Mouse (Mus musculus) Muller cell, postnatal 12 days (primary cell): ENCODE results near the gene Mex3a.
A peak's percentile ranks its signal among the peaks of the same experiment; 100 is the strongest.

ENCODE experiments used
- DNase-seq: peaks from one replicate; pipeline ENCODE4 v3.0.0-alpha.2; 2015; ENCODE audit errors: inconsistent ontology term

Gene Mex3a

DNA sequence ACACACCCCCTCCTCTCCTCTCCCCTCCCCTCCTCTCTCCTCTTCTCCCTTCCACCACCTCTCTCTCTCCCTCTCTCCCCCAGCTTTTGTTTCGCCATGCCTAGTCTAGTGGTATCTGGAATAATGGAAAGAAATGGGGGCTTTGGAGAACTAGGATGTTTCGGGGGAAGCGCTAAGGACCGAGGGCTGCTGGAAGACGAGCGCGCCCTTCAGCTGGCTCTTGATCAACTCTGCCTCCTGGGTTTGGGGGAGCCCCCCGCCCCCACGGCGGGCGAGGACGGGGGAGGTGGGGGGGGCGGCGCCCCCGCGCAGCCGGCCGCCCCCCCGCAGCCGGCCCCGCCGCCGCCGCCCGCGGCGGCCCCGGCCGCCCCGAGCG, at the start of gene Mex3a:
Gene Mex3a, plus strand, starts transcription at position 97 of the 376 bp plus-strand sequence.
- DNase-seq = no peak

DNA sequence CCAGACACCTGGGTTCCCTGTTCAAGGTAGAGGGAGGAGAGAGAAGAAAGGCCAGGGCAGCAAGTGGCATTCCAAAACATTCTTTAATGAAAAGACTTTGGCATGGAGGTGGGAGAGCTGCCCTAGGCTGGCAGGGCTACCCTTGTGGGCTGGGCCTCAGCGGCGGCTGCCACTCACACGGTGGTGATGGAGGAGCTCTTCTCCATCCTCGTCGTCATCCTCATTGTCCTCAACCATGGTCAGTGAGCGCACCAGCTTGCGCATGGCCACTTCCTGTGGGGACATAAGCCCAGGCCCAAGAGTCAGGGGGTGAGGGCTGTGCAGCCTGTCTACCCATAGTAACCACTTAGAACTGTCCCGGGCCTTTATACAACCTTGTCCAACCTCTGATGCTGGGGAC, 49.1 kb upstream of the Mex3a start:
- no peak for DNase-seq

- peak; percentile 66 for DNase-seq
Observed at GRCm38 (mm10) chr3:88483621-88484020, 48.6 kb upstream of the Mex3a start.

GRCm38 (mm10) chr3:88484597-88485316, 47.4 kb upstream of the Mex3a start:
- peak; percentile 69 for DNase-seq

DNA sequence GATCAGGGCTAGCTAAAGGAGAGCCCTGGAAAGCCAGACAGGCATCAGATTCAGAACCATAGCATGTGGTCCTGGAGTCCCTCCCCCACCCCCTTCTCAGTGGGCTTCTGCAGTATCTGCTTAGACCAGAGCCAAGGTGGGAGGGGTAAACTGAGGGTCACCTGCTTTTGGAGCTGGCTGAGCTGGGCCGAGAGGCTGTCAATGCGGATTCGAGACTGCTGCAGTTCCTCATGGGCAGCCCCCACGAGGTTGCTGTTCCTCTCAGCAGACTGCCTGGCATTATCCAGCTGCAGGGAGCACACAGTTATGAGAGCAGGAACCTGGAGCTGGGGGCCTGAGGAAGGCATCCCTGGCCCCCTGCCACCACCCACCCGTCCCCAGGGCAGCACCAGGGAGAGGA, 46.2 kb upstream of the Mex3a start:
- no peak for DNase-seq

GRCm38 (mm10) chr3:88486887-88487286, 45.3 kb upstream of the Mex3a start:
- DNase-seq = no peak

GRCm38 (mm10) chr3:88487396-88487795, 44.8 kb upstream of the Mex3a start:
- DNase-seq = no peak

DNA sequence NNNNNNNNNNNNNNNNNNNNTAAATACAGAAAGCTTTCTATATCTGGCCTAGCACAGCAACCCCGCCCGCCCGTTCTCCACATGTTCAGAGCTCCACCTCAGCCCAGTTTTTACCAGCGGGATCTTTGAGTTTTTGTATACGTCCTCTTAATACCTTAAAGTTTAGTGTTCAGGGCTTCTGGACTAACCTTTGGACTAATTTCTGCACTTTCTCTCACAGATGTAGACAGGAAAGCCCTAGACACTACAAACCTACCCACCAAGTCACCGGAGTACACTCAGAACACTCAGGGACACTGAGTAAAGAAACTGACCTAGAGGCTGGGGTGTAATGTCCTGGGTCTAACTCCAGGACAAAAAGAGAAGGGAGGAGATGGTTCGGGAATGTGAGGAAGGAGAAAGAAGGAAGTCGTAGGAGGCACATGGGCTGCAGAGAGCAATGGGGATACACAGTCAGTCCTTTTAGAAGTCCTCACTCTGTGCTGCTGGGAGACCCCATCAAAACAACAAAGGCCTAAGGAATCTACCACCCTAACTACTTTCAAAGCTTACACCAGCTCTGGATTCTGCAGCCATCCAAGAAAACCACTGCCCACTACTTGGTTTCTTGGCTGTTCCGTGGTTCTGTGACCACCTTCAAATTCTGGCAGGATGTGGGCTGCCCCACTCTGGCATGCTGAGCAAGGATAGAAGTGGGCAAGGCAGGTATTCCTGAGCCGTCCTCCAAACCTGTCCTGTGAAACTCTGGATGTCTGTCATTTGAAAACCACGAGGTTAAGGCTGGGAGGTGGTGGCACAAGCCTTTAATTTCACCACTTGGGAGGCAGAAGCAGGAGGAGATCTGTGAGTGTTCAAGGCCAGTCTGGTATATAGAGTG, 38.3 kb upstream of the Mex3a start:
- no peak for DNase-seq

- DNase-seq = peak; percentile 93
Observed at GRCm38 (mm10) chr3:88494836-88495628, 37.2 kb upstream of the Mex3a start.

GRCm38 (mm10) chr3:88495741-88496415, 36.3 kb upstream of the Mex3a start:
- no peak for DNase-seq

DNA sequence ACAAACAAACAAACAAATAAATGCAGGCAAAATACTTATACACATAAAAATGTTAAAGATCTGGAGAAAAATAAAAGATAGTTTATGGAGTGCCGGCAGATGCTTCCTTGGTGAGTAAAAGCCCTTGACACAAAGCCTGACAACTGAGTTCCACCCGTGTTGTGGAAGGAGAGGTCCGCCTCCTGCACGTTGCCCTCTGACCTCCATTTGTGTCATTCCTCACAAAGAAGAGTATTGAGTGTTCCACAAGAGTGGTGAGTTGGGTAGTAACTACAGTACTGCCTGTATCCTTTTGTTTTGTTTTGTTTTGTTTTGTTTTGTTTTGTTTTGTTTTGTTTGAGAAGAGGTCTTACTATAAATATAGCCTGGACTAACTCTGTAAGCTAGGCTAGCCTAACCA, 32.6 kb upstream of the Mex3a start:
- DNase-seq = no peak

DNA sequence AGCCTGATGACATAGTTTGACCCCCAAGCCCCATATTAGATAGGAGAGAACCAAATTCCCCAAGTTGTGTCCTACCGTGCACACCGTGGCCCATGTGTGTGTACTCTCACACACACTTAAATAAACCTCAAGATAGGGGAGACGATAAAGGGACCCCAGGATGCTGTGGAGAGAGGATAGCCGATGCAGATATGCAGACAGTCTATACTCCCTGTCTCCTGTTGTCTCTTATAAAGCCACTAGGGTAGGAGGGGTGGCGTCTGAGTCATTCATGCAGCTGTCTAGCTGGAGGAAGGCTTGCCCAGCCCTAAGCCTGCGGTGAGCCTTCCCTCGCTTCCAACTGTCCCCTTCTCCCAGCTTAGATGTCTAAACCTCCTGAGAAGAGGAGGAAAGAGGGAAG, 32.1 kb upstream of the Mex3a start:
- no peak for DNase-seq

- no peak for DNase-seq
Observed at GRCm38 (mm10) chr3:88500655-88501365, 31.4 kb upstream of the Mex3a start.

DNA sequence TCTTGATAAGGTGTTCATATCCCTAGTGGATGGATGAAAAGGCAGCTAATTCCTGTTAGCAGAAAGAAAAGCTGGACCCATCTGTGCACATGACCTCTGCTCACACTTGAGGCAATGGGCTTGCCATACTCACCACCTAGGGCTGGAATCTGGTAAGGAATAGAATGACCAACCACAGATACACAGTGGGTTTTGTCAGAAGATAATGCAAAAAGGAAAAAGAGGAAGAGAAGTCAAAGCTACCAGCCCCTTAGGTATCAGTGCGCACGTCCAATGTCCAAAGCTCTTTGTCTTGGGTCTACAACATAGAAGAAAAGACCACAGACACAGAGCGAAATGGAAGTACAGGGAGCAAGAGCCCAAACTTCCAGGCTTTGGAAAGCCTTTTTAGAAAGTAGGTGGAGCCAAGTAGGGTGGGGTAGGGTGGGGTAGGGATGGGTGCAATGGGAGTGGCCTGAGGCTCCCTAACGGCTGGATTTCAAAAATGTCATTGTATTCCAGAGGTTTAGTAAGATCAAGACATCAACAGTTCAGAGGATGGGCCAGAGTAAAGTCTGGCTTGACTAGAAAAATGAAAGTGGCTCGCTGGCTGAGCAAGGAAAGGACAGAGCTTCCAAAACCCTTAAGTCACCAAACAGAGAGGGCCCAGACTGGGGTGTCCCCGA, 30.7 kb upstream of the Mex3a start:
- DNase-seq = no peak

DNA sequence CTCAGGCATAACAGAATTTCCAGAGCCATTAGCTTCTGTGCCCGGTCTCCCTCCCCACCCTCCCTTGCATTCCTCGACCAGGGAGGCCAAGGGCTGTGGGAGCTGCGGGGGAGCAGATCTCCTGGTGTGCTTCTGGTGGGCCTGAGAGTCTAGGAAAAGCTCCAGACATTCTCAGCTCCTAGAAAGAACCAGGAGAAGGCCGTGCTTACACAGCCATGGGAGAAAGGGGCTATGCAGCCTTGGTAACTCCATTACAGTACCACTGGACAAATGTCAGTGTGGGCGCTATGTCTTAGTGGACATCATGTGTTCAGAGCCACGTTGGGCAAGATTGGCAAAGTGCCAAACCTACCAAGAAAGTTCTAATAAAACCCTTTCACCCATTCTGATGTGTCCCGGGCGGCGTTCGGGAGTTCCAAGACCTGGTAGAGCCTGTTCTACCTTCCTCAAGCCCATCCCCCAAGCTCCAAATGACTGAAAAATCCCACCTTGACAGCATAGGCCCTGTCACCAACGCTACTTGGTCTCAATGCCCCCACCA, 30.1 kb upstream of the Mex3a start:
- no peak for DNase-seq

DNA sequence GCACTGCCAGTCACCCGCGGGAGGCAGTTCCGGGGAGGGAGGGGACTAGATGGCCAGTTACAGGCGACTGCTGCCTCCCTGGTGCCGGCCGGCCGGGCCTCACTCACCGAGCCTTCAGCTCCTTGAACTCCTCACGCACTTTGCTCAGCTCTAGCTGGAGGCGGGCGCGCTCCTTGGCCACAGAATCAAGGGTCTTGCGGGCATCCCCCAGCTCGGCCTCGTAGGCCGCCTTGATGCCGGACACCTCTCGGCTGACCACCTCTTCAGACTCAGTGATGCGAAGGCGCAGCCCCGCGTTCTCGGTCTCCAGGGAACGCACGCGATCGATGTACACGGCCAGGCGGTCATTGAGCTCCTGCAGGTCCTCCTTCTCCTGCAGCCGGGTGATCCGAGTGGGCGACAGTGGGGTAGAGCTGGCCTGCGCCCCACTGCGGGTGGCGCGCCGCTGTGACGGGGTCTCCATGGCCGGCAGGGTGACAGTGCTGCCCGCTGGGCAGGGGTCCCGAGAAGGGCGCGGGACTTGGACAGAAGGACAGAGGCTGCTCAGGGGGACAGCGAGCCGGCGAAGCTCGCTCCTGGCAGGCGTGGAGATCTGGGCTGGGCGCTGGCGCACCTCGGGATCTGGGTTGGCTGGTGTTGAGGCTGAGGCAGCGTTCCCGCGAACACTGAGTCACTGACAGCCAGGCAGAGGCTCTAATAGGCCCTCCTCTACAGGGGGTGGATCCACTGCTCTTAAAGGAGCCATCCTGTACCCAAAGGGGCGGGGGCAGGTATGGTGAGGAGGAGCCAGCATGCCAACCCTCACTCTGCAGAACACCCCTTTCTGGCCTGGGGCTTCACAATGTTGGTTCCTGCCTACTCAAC, 29.3 kb upstream of the Mex3a start:
- no peak for DNase-seq

DNA sequence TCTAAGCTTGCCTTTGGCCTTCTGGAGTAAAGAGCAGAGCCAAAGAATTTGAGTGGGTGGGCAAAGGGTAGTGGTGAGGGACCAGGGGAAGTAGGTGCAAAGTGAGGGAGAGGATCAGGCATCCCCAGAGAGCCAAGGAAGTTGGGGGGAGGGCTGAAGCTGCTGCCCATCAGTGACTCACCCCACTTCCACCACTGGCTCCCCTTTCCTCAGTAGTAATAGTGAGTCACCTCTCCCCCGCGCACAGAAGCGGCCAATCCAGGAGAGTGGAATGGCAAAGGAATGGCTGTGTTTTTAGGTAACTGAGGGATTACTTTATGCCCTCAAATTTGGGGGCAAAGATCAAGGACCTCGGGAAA, 28.7 kb upstream of the Mex3a start:
- DNase-seq = peak; percentile 98

GRCm38 (mm10) chr3:88503881-88504746, 28.1 kb upstream of the Mex3a start:
- no peak for DNase-seq
